Mouse (Mus musculus) heart, embryonic 15.5 days (tissue): ENCODE data around the gene Trp53bp2. TPM values are rescaled to one million over a fixed set of nuclear protein-coding genes. Genes with fewer than 3 reads are reported as not detected.

ENCODE experiments used
- ATAC-seq: fragments of 200-750 bp; cut with Nextera tagmentation; replicated peaks from 2 replicates; pipeline ENCODE4 v1.8.0; 2017; ENCODE audit warnings: low read depth, moderate TSS enrichment; ENCODE audit not compliant: insufficient number of reproducible peaks, insufficient read depth, low FRiP score
- H3K27ac ChIP-seq: fragments of 300-500 bp; sonication (generic); 2 replicates; pipeline ENCODE4 v1.5.1; 2015; ENCODE audit warnings: mild to moderate bottlenecking, inconsistent platforms
- H3K27me3 ChIP-seq: fragments of 300-500 bp; sonication (generic); 2 replicates; pipeline ENCODE4 v1.6.1; 2015; ENCODE audit warnings: inconsistent platforms
- H3K36me3 ChIP-seq: fragments of 300-500 bp; sonication (generic); 2 replicates; pipeline ENCODE4 v1.6.1; 2015; ENCODE audit warnings: mild to moderate bottlenecking, inconsistent platforms
- H3K4me1 ChIP-seq: fragments of 300-500 bp; sonication (generic); replicated peaks from 2 replicates; pipeline ENCODE4 v1.6.1; 2015; ENCODE audit warnings: inconsistent platforms
- H3K4me2 ChIP-seq: fragments of 300-500 bp; sonication (generic); 2 replicates; pipeline ENCODE4 v1.6.1; 2015; ENCODE audit warnings: inconsistent platforms, mild to moderate bottlenecking, moderate library complexity
- H3K4me3 ChIP-seq: fragments of 300-500 bp; sonication (generic); 2 replicates; pipeline ENCODE4 v1.5.1; 2015; ENCODE audit warnings: mild to moderate bottlenecking, inconsistent platforms
- H3K9ac ChIP-seq: fragments of 300-500 bp; sonication (generic); 2 replicates; pipeline ENCODE4 v1.6.1; 2015; ENCODE audit warnings: mild to moderate bottlenecking, inconsistent platforms
- H3K9me3 ChIP-seq: fragments of 300-500 bp; sonication (generic); replicated peaks from 2 replicates; pipeline ENCODE4 v1.6.1; 2016; ENCODE audit warnings: inconsistent platforms
- WGBS: fragments of 180-500 bp; shearing (Covaris S2); methylation state at CpG from one replicate; pipeline ENCODE4 v1.1.7; 2015; ENCODE audit warnings: mixed read lengths; 5-methylcytosine and 5-hydroxymethylcytosine counted together
- polyA plus RNA-seq: library from polyadenylated mRNA; unstranded; fragments of >200 nt; fragmentation: Nextera tagmentation; extraction: Ambion mirVana; gene quantifications from 2 replicates; pipeline ENCODE4 v1.2.1, GENCODE M21; 2015

Gene Trp53bp2
- polyA plus RNA-seq, 1 experiment from 2014 or later, result 12.0 TPM

DNA sequence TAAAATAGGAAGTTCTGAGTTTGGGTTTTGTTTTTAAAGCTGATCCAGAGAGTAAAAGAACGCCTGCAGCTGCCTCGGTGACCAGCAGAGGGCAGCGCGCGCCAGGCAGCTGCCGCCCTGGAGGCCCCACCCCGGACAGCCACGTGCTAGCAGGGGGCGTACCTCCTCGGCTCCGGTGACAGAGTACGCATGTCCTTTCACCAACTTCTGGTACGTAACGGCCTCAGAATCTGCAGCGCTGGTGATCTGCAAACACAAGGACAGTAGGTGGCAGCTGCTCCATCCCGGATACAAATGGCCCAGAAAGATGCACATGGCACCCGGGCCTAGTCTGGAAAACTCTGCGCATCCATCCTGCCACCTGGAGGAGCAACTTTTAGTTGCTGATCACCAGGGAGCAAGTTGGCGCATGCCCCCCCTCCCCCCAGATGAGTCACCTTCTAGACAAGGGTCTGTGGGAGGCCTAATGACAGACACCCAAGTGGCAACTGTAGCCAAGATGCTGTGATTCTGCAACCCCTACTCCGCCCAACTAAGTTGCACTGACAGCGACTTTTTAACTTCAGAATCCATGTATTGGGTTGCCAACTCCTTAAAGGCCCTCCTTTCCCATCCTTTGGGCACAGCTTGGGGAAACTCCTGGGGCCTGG, 81.0 kb downstream of the Trp53bp2 start:
- Histone ChIP-seq H3K4me2 (peak overlapping the region; percentile 50), H3K27ac (peak overlapping the region; percentile 72), H3K4me1 (peaks cover 17% of the 10 kb centered on the region), H3K36me3 (peaks cover 50% of the 10 kb centered on the region), H3K9ac (no peak overlapping the region), H3K4me3 (peak overlapping the region; percentile 25), H3K27me3 (no peaks in the 10 kb centered on the region), H3K9me3 (no peaks in the 10 kb centered on the region)
- ATAC-seq, result peak; percentile 89
- 9% methylated on average over 21 of the region's 21 CpGs for WGBS

DNA sequence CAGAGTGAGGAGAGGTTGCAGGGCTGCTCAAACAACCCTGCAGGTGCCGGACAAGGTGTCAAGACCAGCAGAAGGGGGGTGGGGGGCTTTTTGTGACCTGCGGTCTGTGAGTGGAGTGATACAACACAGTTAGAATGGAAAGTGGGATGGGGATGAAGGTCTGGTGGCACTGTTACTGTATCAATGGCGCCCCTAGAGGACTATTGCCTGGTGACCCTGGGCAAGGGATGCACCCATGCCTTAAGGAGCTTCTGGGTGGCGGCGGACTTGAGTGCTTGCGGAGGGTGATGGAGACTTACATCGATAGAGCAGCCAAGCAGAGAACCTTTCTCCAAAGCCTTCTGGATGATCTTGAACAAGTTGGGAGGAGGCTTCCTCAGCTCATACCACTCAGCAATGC, 81.6 kb downstream of the Trp53bp2 start:
- peaks cover 20% of the 10 kb centered on the region for H3K4me1 ChIP-seq
- H3K4me2 ChIP-seq, result no peak overlapping the region
- H3K27ac ChIP-seq, result peak overlapping the region; percentile 72
- H3K36me3 ChIP-seq, result peaks cover 44% of the 10 kb centered on the region
- no peak for ATAC-seq
- H3K9ac ChIP-seq, result no peak overlapping the region
- H3K4me3 ChIP-seq, result no peak overlapping the region
- no peaks in the 10 kb centered on the region for H3K9me3 ChIP-seq
- no peaks in the 10 kb centered on the region for H3K27me3 ChIP-seq
- 75% methylated on average over 7 of the region's 7 CpGs for WGBS

DNA sequence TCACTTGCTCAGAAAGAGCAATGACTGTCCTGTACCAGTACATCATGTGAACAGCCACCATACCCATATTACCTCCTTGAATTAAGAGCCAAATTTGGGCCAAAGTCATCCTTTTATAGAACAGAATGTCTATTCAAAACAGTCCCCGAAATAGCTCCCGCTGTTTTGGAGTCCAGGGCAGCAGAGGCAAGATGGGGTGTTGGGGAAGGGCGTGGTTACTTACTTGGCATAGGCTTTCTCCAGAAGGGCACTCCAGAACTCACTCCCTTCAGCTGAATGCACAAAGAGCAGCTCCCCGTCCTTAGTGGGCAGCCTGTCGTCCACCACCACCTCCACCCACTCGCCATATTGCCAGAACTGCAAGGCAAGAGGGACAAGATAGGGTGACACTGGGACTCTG, 82.9 kb downstream of the Trp53bp2 start:
- Histone ChIP-seq H3K4me1 (peaks cover 31% of the 10 kb centered on the region), H3K4me2 (no peak overlapping the region), H3K9me3 (no peaks in the 10 kb centered on the region), H3K27me3 (no peaks in the 10 kb centered on the region), H3K9ac (no peak overlapping the region), H3K27ac (no peak overlapping the region), H3K36me3 (peaks cover 35% of the 10 kb centered on the region), H3K4me3 (no peak overlapping the region)
- 91% methylated on average over 6 of the region's 6 CpGs for WGBS
- no peak for ATAC-seq

DNA sequence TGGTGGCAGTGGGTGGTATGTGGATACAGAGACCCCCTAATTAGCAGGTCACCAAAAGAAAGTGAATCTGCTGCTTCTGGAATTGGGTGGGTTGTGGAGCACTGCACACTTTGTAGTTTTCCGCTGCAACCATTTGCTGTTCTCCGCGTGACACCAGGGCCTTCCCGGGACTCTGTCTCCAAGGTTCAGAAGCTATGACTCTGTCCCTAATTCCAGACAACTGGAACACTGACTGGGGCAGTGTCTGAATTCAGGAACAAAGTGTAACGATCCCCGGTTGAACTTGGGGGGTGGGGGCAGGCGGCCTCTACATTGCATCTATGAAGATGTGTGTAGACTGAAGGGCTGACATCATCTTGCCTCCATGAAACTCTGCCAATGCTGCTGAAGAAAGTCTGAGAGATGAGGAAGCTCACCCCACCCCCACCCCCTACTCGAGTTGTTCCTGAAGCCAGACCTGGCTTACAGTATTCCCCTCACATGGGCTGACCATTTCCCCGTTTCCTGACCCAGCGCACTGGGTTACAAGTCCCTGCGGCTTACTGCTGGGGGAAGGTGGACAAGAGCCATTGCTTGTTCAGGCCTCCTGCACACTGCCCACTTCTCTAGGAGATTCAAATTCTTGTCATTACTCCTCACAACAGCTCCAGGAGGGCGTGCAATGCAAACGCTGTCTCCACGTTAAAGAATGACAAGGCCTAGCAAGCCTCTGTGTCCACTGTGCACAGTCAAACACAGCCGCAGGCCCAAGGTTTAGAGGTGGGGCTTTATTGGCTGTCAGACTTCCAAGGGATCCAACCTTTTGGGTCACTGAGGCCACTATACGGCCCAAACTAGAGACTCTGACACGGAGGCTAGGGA, 85.5 kb downstream of the Trp53bp2 start:
- Histone ChIP-seq H3K4me2 (no peak overlapping the region), H3K9ac (no peak overlapping the region)

DNA sequence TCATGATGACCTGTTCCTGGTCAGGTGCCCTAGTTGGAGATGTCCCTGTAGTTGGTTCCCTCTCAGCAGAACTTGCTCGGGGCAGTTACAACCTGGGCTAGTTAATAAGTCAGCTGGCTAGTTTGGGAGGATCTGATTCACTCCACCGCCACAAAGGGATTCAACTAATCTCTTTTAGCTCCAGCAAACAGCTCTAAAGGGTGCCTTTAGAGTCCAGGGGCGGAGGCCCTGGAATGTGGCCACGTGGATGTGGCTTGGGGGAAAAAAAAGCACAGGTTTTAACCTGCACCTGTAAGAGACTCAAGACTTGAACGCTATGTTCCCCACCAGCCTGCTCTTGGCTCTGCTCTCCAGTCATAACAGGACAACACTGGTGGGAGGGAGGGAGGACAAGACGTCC, 87.7 kb downstream of the Trp53bp2 start:
- ATAC-seq, result no peak
- WGBS, result 45% methylated on average over 6 of the region's 6 CpGs
- Histone ChIP-seq H3K9me3 (no peaks in the 10 kb centered on the region), H3K4me2 (no peak overlapping the region), H3K27ac (peak overlapping the region; percentile 72), H3K27me3 (no peaks in the 10 kb centered on the region), H3K9ac (no peak overlapping the region), H3K36me3 (peaks cover 4% of the 10 kb centered on the region; the same call in 1 of the 2 replicates), H3K4me1 (peaks cover 66% of the 10 kb centered on the region), H3K4me3 (no peak overlapping the region)

More for the DNA sequence above, 85.5 kb downstream of the Trp53bp2 start:
- Histone ChIP-seq H3K36me3 (peaks cover 9% of the 10 kb centered on the region; the same call in 1 of the 2 replicates), H3K9me3 (no peaks in the 10 kb centered on the region), H3K27ac (peak overlapping the region; percentile 25), H3K4me3 (no peak overlapping the region), H3K27me3 (no peaks in the 10 kb centered on the region), H3K4me1 (peaks cover 53% of the 10 kb centered on the region)
- no peak for ATAC-seq
- 47% methylated on average over 17 of the region's 17 CpGs for WGBS

DNA sequence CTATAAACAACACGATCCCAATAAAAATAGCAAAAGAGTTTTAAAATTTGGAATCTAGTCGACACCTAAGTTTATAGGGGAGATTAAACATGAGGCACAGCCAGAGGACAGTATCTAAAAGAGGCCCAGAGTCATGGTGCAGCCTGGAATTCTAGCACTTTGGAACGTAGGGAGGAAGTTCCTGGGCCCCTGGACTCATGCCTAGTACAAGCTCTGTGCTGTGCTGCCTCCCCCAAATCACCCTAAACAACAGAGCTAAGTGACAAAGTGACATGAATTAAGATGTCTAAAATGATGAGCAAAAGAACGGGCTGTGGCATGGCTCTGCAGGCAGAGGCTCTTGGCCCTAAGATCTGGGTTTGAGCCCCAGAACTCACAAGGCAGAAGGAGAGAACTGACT, 88.8 kb downstream of the Trp53bp2 start:
- 25% methylated on average over 4 of the region's 4 CpGs for WGBS
- H3K4me1 ChIP-seq, result peaks cover 76% of the 10 kb centered on the region
- no peak overlapping the region for H3K4me3 ChIP-seq
- no peak overlapping the region for H3K9ac ChIP-seq
- ATAC-seq, result no peak
- no peak overlapping the region for H3K4me2 ChIP-seq
- no peaks in the 10 kb centered on the region for H3K27me3 ChIP-seq
- H3K9me3 ChIP-seq, result no peaks in the 10 kb centered on the region
- no peaks in the 10 kb centered on the region; the same call in 1 of the 2 replicates for H3K36me3 ChIP-seq
- H3K27ac ChIP-seq, result peak overlapping the region; percentile 72

DNA sequence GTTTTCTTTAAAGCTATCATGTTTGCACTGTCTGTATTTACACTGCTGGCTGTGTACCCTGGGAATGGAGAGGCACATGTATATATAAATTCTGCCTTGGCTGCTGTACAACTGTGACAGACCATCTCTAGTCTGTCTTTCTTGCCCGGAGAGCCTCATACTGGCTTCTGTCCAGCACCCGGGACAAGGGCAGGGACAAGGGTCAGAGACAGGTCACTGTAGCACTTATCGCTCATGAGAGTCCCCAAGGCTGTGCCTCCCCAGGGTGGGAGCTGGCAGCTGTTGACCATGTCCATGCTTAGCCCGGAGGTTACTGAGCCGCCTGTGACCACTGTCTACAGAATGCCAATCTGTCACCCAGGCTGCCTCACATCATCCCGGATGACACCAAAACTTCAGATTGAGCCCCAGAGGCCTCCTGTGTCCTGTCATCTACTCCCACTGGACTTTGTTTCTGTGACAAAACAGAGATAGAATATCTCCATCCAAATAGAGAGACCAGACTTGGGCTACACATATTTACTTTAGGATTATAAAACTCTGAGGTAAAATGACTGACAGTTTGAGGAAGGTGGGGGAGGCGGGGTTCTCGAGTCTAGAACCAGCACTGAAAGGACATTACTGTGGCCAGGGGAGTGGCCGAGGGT, 90.6 kb downstream of the Trp53bp2 start:
- no peaks in the 10 kb centered on the region for H3K9me3 ChIP-seq
- H3K4me3 ChIP-seq, result no peak overlapping the region
- peak; percentile 63 for ATAC-seq
- 0 out of 2 replicates have a peak overlapping the region, but pooled peaks have one; percentile 14 for H3K4me2 ChIP-seq
- no peaks in the 10 kb centered on the region; the same call in 1 of the 2 replicates for H3K36me3 ChIP-seq
- WGBS, result 35% methylated on average over 9 of the region's 9 CpGs
- H3K4me1 ChIP-seq, result peaks cover 88% of the 10 kb centered on the region
- H3K27me3 ChIP-seq, result no peaks in the 10 kb centered on the region
- peak overlapping the region; percentile 67 for H3K27ac ChIP-seq
- no peak overlapping the region for H3K9ac ChIP-seq

DNA sequence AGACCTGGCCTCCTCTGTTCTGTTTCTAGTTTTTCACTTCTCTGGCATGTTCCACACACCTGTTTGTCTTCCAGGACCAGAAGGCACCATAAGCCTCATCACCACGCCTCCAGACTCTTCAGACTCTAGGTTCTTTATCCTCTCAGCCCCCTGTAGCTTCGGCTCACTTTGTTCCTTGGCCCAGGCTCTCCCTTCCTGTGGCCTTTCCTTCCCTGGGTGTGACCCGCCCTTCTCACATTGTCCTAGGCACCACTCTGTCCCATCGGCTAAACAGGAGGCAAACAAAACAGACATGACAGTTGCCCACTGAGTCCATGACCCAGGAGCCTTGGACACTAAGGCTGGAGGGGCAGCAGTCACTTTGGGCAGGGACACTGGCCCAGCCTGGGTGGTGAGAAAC, 91.3 kb downstream of the Trp53bp2 start:
- Histone ChIP-seq H3K27ac (peak overlapping the region; percentile 67), H3K36me3 (no peaks in the 10 kb centered on the region; the same call in 1 of the 2 replicates), H3K4me1 (peaks cover 88% of the 10 kb centered on the region), H3K4me3 (no peak overlapping the region), H3K9ac (no peak overlapping the region), H3K27me3 (no peaks in the 10 kb centered on the region), H3K9me3 (no peaks in the 10 kb centered on the region), H3K4me2 (no peak overlapping the region)
- no peak for ATAC-seq
- 70% methylated on average over 4 of the region's 4 CpGs for WGBS

DNA sequence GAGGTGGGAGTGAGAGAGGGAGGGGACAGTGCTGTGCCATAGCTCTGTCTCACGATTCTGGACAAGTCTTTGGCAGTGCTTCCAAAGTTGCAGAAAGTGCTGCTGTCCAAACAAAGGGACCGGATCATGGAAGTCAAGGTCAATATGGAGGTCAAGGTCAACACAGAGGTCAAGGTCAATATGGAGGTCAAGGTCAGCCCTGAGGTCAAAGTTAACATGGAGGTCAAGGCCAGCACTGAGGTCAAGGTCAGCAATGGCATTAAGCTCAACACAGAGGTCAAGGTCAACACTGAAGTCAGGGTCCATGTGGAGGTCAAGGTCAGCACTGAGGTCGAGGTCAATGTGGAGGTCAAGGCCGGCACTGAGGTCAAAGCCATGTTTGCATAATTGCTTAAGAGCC, 91.9 kb downstream of the Trp53bp2 start:
- H3K9ac ChIP-seq, result no peak overlapping the region
- H3K4me3 ChIP-seq, result no peak overlapping the region
- H3K4me1 ChIP-seq, result peaks cover 91% of the 10 kb centered on the region
- WGBS, result 83% methylated on average over 4 of the region's 4 CpGs
- ATAC-seq, result no peak
- H3K27me3 ChIP-seq, result no peaks in the 10 kb centered on the region
- no peaks in the 10 kb centered on the region; the same call in 1 of the 2 replicates for H3K36me3 ChIP-seq
- no peaks in the 10 kb centered on the region for H3K9me3 ChIP-seq
- H3K4me2 ChIP-seq, result no peak overlapping the region
- peak overlapping the region; percentile 67; the same call in 1 of the 2 replicates for H3K27ac ChIP-seq

DNA sequence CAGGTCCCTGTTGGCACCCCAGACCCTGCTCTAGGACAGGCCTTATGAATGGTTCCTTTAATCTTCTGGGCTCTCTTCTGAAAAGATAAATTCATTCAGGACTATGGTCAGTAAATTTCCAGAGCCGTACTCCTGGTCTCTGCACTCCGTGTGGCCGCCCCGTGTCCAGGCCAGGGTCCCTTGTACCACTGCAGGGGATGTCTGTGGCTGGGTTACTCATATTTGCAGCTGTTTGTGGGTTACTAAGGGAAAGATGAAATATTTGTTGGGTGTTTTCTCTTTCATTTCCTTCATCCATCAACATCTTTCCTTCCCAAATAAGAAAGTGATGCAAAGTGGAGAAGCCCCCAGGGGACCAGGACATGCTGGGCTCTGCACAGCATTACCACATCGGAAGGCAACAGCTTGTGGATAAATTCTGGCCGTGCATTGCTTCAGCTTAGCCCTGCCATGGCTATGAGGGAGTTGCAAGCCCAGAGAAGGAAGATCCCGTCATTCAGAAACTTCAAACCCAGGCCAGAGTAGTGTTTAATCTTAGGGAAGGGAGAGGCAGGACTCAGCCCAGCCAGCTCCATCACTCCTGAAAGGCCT, 92.9 kb downstream of the Trp53bp2 start:
- WGBS, result 79% methylated on average over 7 of the region's 7 CpGs
- Histone ChIP-seq H3K4me3 (no peak overlapping the region), H3K9me3 (no peaks in the 10 kb centered on the region), H3K27ac (no peak overlapping the region), H3K27me3 (no peaks in the 10 kb centered on the region), H3K4me1 (peaks cover 91% of the 10 kb centered on the region), H3K4me2 (no peak overlapping the region), H3K36me3 (no peaks in the 10 kb centered on the region; the same call in 1 of the 2 replicates), H3K9ac (no peak overlapping the region)
- no peak for ATAC-seq
